Mouse (Mus musculus): ENCODE data around the gene Nt5c2.

GRCm38 (mm10) chr19:46977460-46977859 is 37.5 kb downstream of the Nt5c2 start:
- TF ChIP-seq GATA1 (IDR thresholded peaks at IDR 0.05; ENCODE audit: borderline replicate concordance, low read length) (no peak), FLI1 (IDR thresholded peaks at IDR 0.05; ENCODE audit: low read length) (no peak)
